Mouse (Mus musculus) erythroblast, embryonic 14.5 days (primary cell): ENCODE results near the gene Psmc3ip. TPM values are rescaled to one million over a fixed set of nuclear protein-coding genes. Genes with fewer than 3 reads are reported as not detected.

ENCODE experiments used
- H3K27me3 ChIP-seq: 2 replicates; pipeline ENCODE4 v1.6.1; 2012; ENCODE audit warnings: inconsistent platforms; ENCODE audit not compliant: control insufficient read depth
- H3K36me3 ChIP-seq: 2 replicates; pipeline ENCODE4 v1.6.1; 2012; ENCODE audit warnings: mild to moderate bottlenecking, inconsistent platforms; ENCODE audit not compliant: control insufficient read depth
- H3K4me1 ChIP-seq: 2 replicates; pipeline ENCODE4 v1.6.1; 2012; ENCODE audit warnings: inconsistent platforms; ENCODE audit not compliant: control insufficient read depth
- H3K4me3 ChIP-seq: replicated peaks from 2 replicates; pipeline ENCODE3; 2012; ENCODE audit warnings: moderate library complexity, mild to moderate bottlenecking, inconsistent platforms
- H3K9me3 ChIP-seq: 2 replicates; pipeline ENCODE4 v1.6.1; 2012; ENCODE audit warnings: low read length, inconsistent platforms, mixed read lengths; ENCODE audit not compliant: control insufficient read depth
- GATA1 ChIP-seq: IDR thresholded peaks from 2 replicates; pipeline ENCODE4 v1.6.1; 2012; ENCODE audit warnings: low read length, inconsistent platforms, mixed read lengths
- TAL1 ChIP-seq: IDR thresholded peaks from 3 replicates; pipeline ENCODE4 v1.6.1; 2012; ENCODE audit warnings: low read length, inconsistent platforms, mixed read lengths
- polyA plus RNA-seq: library from polyadenylated mRNA; stranded (reverse); fragments of >175 nt; gene quantifications from 2 replicates; pipeline ENCODE4 v1.2.3, GENCODE M21; 2012

Gene Psmc3ip
- polyA plus RNA-seq, 1 experiment: 5.2 TPM

DNA sequence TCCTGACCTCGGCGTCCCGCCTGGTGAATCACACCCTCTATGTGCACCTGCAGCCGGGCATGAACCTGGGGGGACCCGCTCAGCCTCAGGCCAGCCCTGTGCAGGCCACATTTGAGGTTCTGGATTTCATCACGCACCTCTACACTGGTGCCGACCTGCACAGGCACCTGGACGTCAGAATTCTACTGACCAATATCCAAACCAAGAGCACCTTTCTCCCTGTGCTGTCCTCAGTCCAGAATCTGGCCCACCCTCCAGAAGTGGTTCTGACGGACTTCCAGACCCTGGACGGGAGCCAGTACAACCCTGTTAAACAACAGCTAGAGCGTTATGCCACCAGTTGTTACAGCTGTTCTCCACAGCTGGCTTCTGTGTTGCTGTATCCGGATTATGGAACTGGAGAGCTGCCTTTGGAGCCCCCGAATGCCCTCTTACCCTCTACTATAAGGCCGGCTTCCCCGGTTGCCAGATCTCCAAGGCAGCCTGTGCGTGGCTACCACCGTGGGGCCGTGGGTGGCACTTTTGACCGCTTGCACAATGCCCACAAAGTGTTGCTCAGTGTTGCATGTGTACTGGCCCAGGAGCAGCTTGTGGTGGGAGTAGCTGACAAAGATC is 12.0 kb downstream of the Psmc3ip start:
- peak overlapping the region; percentile 80 for H3K4me3 ChIP-seq
- peaks cover 9% of the 10 kb centered on the region; the same call in 1 of the 2 replicates for H3K9me3 ChIP-seq
- H3K36me3 ChIP-seq: peaks cover 21% of the 10 kb centered on the region
- peaks cover 69% of the 10 kb centered on the region for H3K4me1 ChIP-seq
- H3K27me3 ChIP-seq: peaks cover 40% of the 10 kb centered on the region
- no peak for TF ChIP-seq GATA1
- no peak for TF ChIP-seq TAL1

DNA sequence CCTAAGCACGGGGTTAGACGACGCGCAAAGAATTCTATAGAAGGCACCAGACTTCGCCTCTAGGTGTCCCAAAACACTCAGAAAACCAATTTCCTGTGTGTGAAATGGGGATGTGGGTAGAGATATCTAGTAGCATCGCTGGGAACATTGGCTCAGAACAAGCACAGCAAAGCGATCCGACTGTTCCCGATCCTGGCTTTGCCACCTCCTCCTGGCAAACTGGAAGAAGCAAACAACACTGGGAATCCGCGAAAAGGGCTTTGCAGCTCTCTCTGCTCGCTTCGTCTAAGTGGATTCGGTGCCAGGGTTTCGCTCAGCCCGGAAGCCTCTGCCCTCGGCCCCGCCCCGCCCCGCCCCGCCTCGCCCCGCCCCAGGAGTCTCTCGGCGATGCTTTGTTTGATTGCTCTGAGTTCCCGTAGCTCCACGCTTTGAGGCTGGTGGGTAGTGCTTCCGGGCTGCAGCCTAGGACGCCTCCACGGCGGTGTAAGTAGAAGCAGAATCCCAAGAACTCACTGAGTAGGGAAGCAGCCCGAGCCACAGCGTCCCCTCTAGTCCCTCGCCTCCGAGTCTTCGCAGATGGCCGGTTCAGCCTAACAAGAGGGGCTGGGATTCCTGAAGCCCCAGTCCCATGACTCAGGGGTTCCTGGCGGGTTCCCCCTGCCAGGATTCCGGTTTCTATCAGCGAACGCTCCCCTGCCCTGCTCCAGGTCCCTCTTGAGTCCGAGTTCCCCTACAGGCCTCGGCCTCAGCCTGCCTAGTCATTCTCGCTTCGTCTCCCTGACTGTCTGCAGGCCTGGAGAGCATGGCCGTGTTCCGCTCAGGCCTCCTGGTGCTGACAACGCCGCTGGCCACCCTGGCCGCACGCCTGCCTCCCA is 12.8 kb downstream of the Psmc3ip start, which contains the start of gene Coasy:
Coasy (plus strand) TSS at position 358 of the 875 bp plus-strand sequence.
- Histone ChIP-seq H3K4me1 (peaks cover 62% of the 10 kb centered on the region), H3K27me3 (peaks cover 48% of the 10 kb centered on the region), H3K4me3 (peak within 1 kb of the TSS; percentile 80), H3K36me3 (peaks cover 21% of the 10 kb centered on the region), H3K9me3 (peaks cover 9% of the 10 kb centered on the region; the same call in 1 of the 2 replicates)
- no peak for TF ChIP-seq TAL1
- TF ChIP-seq GATA1: no peak

DNA sequence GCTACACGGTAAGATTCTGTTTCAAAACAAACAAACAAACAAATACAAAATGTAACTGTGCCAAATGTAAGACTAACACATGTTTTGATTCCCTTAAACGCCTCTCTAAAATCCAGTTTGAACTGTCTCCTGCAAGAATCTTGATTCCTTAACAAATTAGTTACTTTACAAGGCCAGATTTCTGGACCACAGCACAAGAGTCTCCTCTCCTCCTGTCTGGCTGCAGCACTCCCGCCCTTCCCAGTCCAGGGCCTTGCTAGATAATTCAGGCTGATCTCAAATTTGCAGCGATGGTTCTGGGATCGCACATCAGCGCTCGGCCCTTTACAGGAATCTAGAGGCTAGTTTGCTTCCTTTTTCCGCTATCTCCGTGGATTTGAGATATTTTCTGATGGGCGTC is 13.6 kb downstream of the Psmc3ip start:
- Histone ChIP-seq H3K27me3 (peaks cover 56% of the 10 kb centered on the region), H3K4me1 (peaks cover 54% of the 10 kb centered on the region), H3K9me3 (peaks cover 9% of the 10 kb centered on the region; the same call in 1 of the 2 replicates), H3K36me3 (peaks cover 21% of the 10 kb centered on the region), H3K4me3 (peak overlapping the region; percentile 80)
- TF ChIP-seq GATA1: no peak
- TF ChIP-seq TAL1: no peak

DNA sequence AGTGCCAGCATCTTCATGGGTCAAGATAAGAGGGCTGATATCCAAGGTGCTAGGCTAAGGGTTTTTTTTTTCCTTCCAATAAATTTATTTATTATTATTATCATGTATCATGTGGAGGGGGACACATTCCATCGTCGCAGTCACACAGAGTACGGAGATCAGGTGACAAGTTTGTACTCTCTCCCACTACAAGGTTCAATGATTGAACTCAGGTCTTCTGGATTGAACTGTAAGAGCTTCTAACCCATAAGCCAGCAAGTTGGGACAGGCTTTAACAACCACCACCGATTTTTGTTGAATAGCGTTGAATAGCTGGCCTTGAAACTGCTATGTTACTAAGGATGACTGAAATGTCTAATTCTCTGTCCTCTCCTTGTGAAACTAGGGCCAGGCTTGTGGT is 14.8 kb downstream of the Psmc3ip start:
- TF ChIP-seq GATA1 (no peak), TAL1 (no peak)
- no peak overlapping the region for H3K4me3 ChIP-seq
- H3K36me3 ChIP-seq: peaks cover 12% of the 10 kb centered on the region
- peaks cover 62% of the 10 kb centered on the region for H3K27me3 ChIP-seq
- peaks cover 41% of the 10 kb centered on the region for H3K4me1 ChIP-seq
- H3K9me3 ChIP-seq: peaks cover 9% of the 10 kb centered on the region; the same call in 1 of the 2 replicates

DNA sequence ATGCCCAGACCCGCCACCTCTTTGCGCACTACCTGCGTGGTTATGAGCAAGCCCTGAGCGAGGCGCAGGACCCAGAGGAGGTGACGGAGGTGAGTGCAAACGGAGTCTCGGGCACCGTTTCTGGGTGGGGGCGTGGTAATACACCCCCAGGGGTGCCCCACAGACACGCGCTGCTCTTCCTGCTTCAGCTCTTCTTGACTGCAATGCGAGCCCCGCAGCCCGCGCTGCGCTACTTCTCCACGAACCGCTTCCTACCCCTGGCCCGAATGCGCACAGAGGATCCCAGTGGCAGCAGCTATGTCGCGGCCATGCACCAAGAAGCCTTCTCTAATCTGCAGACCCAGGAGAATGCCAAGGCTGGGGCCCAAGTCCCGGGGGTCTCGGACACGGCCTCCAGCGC is 15.5 kb downstream of the Psmc3ip start:
- H3K4me3 ChIP-seq: no peak overlapping the region
- peaks cover 9% of the 10 kb centered on the region; the same call in 1 of the 2 replicates for H3K9me3 ChIP-seq
- TF ChIP-seq GATA1 (no peak), TAL1 (no peak)
- H3K4me1 ChIP-seq: peaks cover 36% of the 10 kb centered on the region
- peaks cover 62% of the 10 kb centered on the region for H3K27me3 ChIP-seq
- H3K36me3 ChIP-seq: peaks cover 7% of the 10 kb centered on the region

DNA sequence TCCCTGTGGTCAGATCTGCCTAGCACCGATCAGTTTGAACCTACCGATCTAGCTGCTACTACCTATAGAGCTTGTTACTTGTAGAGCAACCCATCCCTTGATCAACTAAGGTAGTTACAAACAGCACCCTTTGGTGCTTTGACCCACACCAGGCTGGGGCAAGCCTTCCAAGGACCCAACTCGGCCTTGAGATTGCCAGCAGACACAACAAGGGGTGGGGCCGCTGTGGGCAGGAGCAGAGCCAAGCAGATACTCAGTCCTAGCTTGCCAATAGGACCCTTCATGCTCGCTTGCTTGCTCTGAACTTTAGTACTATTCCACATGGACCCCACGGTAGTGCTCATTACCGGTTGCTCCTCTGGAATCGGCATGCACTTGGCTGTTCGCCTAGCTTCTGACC is 17.1 kb downstream of the Psmc3ip start, which contains the start of gene Hsd17b1:
Hsd17b1 (plus strand) TSS at position 291 of the 400 bp plus-strand sequence.
- Histone ChIP-seq H3K27me3 (peaks cover 73% of the 10 kb centered on the region), H3K4me1 (peaks cover 22% of the 10 kb centered on the region)
- TF ChIP-seq TAL1 (no peak), GATA1 (no peak)

DNA sequence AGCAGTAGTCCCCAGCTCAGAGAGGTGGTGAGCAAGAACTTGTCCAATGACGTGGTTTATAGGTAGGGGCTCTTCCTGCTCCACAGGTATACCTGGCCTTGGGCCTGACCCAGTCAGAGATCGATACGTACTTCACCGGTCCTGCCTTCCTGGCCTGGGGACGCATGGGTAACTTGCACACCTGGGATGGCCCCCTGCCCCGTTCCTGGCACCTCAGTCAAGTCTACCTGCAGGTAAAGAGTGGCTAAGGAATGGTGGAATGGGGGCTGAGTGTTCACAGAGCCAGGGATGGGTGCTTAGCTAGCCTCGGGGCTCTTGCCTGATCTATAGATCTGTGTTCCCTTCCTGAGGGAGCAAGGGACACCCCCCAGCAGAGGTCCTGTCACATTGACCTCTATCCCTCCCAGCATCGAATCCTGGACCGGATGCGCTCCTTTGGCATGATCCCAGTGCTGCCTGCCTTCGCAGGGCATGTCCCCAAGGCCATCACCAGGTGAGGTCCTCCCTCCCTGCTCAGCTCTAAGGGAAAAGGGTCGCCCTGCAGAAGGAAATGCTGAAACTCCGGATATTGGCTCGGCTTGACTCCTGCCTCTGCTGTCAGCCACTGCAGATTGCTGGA is 23.3 kb downstream of the Psmc3ip start:
- peaks cover 4% of the 10 kb centered on the region; the same call in 1 of the 2 replicates for H3K9me3 ChIP-seq
- no peaks in the 10 kb centered on the region for H3K36me3 ChIP-seq
- no peak overlapping the region for H3K4me3 ChIP-seq
- TF ChIP-seq TAL1 (no peak), GATA1 (no peak)
- peaks cover 70% of the 10 kb centered on the region for H3K27me3 ChIP-seq
- peaks cover 29% of the 10 kb centered on the region for H3K4me1 ChIP-seq

More for the DNA sequence above, 17.1 kb downstream of the Psmc3ip start, which contains the start of gene Hsd17b1:
- H3K4me3 ChIP-seq: no peak within 1 kb of the TSS
- no peaks in the 10 kb centered on the region for H3K36me3 ChIP-seq
- peaks cover 9% of the 10 kb centered on the region; the same call in 1 of the 2 replicates for H3K9me3 ChIP-seq

DNA sequence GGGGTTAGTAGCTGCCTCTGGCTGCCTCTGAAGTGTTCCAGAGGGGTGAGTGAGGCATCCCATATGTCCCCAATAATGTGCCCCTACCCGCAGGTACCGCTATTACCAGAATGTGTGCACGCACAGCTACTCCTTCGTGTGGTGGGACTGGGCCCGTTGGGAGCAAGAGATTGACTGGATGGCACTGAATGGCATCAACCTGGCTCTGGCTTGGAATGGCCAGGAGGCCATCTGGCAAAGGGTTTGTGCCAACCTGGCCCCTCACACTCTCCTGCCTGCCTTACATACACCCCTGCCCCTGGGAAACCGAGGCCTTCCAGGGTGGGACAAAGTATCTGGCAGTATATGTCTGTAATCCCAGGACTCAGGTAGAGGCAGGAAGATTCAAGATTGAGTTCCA is 24.2 kb downstream of the Psmc3ip start:
- Histone ChIP-seq H3K4me1 (peaks cover 38% of the 10 kb centered on the region), H3K9me3 (peaks cover 4% of the 10 kb centered on the region; the same call in 1 of the 2 replicates), H3K4me3 (no peak overlapping the region), H3K36me3 (peaks cover 5% of the 10 kb centered on the region), H3K27me3 (peaks cover 61% of the 10 kb centered on the region)
- TF ChIP-seq GATA1: no peak
- TF ChIP-seq TAL1: no peak

DNA sequence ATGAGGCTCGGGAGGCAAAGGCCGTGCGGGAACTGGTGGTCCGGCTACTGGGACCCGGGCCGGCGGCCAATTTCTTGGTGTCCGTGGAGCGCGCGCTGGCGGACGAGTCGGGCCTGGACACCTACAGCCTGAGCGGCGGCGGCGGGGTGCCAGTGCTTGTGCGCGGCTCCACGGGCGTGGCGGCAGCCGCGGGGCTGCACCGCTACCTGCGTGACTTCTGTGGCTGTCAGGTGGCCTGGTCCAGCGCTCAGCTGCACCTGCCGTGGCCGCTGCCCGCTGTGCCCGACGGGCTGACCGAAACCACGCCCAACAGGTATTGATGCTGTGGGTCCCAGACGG is 25.1 kb downstream of the Psmc3ip start:
- Histone ChIP-seq H3K36me3 (peaks cover 12% of the 10 kb centered on the region), H3K27me3 (peaks cover 61% of the 10 kb centered on the region), H3K4me1 (peaks cover 46% of the 10 kb centered on the region)

More for the DNA sequence above, 25.1 kb downstream of the Psmc3ip start:
- TF ChIP-seq TAL1 (no peak), GATA1 (no peak)
- Histone ChIP-seq H3K4me3 (peak overlapping the region; percentile 81), H3K9me3 (peaks cover 4% of the 10 kb centered on the region; the same call in 1 of the 2 replicates)
